Mouse (Mus musculus) olfactory bulb, adult 2 months (tissue): ENCODE data around the gene Vezt. TPM values are rescaled to one million over a fixed set of nuclear protein-coding genes. Genes with fewer than 3 reads are reported as not detected.

Experiments used
- H3K27ac ChIP-seq: fragments of 200-500 bp; 2 replicates; pipeline ENCODE4 v1.5.1; 2012; ENCODE audit warnings: low read depth, low read length; ENCODE audit not compliant: insufficient read depth
- H3K4me1 ChIP-seq: fragments of 200-500 bp; 2 replicates; pipeline ENCODE4 v1.6.1; 2012; ENCODE audit warnings: low read length; ENCODE audit not compliant: control insufficient read depth, insufficient read depth
- H3K4me3 ChIP-seq: fragments of 200-500 bp; 2 replicates; pipeline ENCODE4 v1.5.1; 2012; ENCODE audit warnings: mild to moderate bottlenecking, low read depth, low read length, moderate library complexity; ENCODE audit not compliant: insufficient read depth
- CTCF ChIP-seq: fragments of 200-500 bp; IDR thresholded peaks from 2 replicates; pipeline ENCODE4 v1.5.1; 2012; ENCODE audit warnings: low read depth, mild to moderate bottlenecking, low read length, moderate library complexity; ENCODE audit not compliant: insufficient read depth
- POLR2A ChIP-seq: fragments of 200-500 bp; IDR thresholded peaks from 2 replicates; pipeline ENCODE4 v1.6.1; 2012; ENCODE audit warnings: mild to moderate bottlenecking, low read depth, low read length, moderate library complexity; ENCODE audit not compliant: insufficient read depth
- WGBS: fragments of 180-500 bp; shearing (Covaris S2); methylation state at CpG from one replicate; pipeline ENCODE4 v1.1.7; 2018; 5-methylcytosine and 5-hydroxymethylcytosine counted together
- polyA plus RNA-seq: library from polyadenylated mRNA; stranded (reverse); fragments of >200 nt; gene quantifications from 2 replicates; pipeline ENCODE4 v1.2.4, GENCODE M21; 2012; ENCODE audit warnings: low replicate concordance; ENCODE audit not compliant: missing spikeins, insufficient read depth, insufficient read length

The Vezt gene
- polyA plus RNA-seq, 1 experiment: not detected

DNA sequence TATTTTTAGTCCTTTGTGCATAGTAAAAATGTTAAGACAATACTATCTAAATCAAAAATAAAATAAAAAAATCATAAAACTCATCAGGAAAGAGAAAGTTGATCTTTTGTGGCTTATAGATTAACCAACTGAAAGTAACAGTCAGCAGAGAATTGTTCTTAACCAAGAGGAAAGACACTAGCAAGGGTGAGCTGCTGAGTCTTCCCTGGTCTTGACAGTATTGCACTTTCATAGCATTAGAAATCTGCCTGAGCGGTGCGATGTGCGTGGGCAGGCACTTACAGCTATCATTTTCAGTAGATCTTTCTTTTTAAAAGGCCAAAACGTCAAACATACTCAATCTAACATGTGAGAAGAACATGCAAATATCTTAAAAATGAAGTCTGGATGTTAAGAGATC, 14.6 kb downstream of the Vezt start:
- Histone ChIP-seq H3K27ac (no peak overlapping the region), H3K4me3 (no peak overlapping the region), H3K4me1 (peaks cover 6% of the 10 kb centered on the region)
- WGBS: 93% methylated on average over 4 of the region's 4 CpGs
- no peak for TF ChIP-seq CTCF
- TF ChIP-seq POLR2A: no peak

GRCm38 (mm10) chr10:94020587-94020986, 15.0 kb downstream of the Vezt start:
- Histone ChIP-seq H3K27ac (no peak overlapping the region), H3K4me3 (no peak overlapping the region), H3K4me1 (peaks cover 6% of the 10 kb centered on the region)
- TF ChIP-seq CTCF (no peak), POLR2A (no peak)
- 79% methylated on average over 5 of the region's 5 CpGs for WGBS

- H3K4me3 ChIP-seq: no peak overlapping the region
- TF ChIP-seq POLR2A (no peak), CTCF (no peak)
- WGBS: 91% methylated on average over 8 of the region's 8 CpGs
- peaks cover 3% of the 10 kb centered on the region for H3K4me1 ChIP-seq
- H3K27ac ChIP-seq: no peak overlapping the region
These were observed 18.2 kb downstream of the Vezt start for GRCm38 (mm10) chr10:94017455-94017854.

GRCm38 (mm10) chr10:94014200-94014599, 21.4 kb downstream of the Vezt start:
- H3K4me3 ChIP-seq: no peak overlapping the region
- no peak for TF ChIP-seq CTCF
- TF ChIP-seq POLR2A: no peak
- H3K27ac ChIP-seq: no peak overlapping the region
- peaks cover 3% of the 10 kb centered on the region for H3K4me1 ChIP-seq
- 35% methylated on average over 4 of the region's 4 CpGs for WGBS

GRCm38 (mm10) chr10:94013196-94013595, 22.4 kb downstream of the Vezt start:
- 55% methylated on average over 3 of the region's 3 CpGs for WGBS
- TF ChIP-seq CTCF (0 out of 2 replicates have a peak, but pooled peaks have one; percentile 30), POLR2A (no peak)
- no peak overlapping the region for H3K4me3 ChIP-seq
- no peak overlapping the region for H3K27ac ChIP-seq
- peaks cover 3% of the 10 kb centered on the region for H3K4me1 ChIP-seq

DNA sequence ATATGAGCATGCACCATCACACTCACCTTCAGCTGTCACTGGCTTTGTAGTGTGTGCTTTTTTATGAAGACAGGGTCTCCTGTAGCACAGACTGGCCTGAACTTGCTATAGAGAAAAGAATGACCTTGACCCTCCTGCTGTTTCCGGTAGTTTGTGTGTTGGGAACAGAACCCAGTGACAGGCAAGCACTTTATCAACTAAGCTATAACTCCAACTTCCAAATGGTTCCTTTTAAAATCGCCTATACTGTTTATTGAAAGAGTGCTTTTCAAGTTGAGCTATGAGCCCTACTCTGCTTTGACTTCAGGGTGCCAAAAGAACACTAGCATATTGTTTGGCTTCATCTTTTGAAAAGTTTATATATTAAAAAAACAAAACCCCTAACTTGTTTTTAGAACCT, 24.6 kb downstream of the Vezt start:
- Histone ChIP-seq H3K4me1 (peaks cover 3% of the 10 kb centered on the region), H3K4me3 (no peak overlapping the region), H3K27ac (no peak overlapping the region)
- WGBS: 75% methylated on average over 2 of the region's 2 CpGs
- TF ChIP-seq POLR2A: no peak
- no peak for TF ChIP-seq CTCF

DNA sequence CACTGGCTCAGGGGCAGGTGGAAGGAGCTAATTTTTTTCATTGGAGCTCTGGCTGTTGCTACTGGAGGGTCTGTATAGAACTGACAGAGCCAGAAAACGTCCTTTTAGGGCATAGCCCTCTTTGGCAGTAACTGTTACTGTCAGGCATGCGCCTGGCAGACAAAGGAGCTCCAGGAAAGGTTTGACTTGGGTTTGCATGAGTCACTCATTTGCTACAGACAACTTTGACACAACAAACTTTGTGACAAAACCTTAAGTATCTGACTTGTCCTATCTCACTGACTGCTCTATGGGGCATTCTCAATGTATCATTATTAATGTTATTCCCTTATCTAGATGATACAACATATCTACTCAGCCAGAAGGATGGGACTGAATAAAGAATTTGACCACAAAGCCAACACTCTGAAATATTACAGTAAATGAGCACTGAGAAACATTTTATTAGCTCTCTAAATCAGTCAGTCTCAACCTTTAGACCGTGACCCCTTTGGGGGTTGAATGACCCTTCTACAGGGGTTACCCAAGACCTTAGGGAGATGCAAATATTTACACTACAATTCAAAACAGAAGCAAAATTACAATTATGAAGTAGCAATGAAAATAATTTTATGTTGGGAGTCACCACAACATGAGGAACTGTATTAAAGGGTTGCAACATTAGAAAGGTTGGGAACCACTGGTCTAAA, 25.5 kb downstream of the Vezt start:
- H3K4me3 ChIP-seq: no peak overlapping the region
- peaks cover 3% of the 10 kb centered on the region for H3K4me1 ChIP-seq
- TF ChIP-seq POLR2A (no peak), CTCF (no peak)
- H3K27ac ChIP-seq: no peak overlapping the region
- WGBS: 63% methylated on average over 3 of the region's 3 CpGs

GRCm38 (mm10) chr10:94008356-94008755, 27.3 kb downstream of the Vezt start:
- WGBS: 95% methylated on average over 2 of the region's 2 CpGs

GRCm38 (mm10) chr10:94000223-94000622, 35.4 kb downstream of the Vezt start:
- Histone ChIP-seq H3K4me1 (no peaks in the 10 kb centered on the region), H3K4me3 (no peak overlapping the region), H3K27ac (no peak overlapping the region)
- WGBS: 80% methylated on average over 10 of the region's 10 CpGs
- no peak for TF ChIP-seq CTCF
- TF ChIP-seq POLR2A: no peak

More at GRCm38 (mm10) chr10:94008356-94008755, 27.3 kb downstream of the Vezt start:
- TF ChIP-seq POLR2A (no peak), CTCF (no peak)
- Histone ChIP-seq H3K4me1 (no peaks in the 10 kb centered on the region), H3K4me3 (no peak overlapping the region), H3K27ac (no peak overlapping the region)
